Mouse (Mus musculus): Measurements from ENCODE around the gene Unc13c. TPM values are rescaled to one million over a fixed set of nuclear protein-coding genes. Genes with fewer than 3 reads are reported as not detected.

Unc13c gene
- polyA plus RNA-seq, 2 experiments: 0.73 to 1.3 TPM

GRCm38 (mm10) chr9:73854281-73854680, 114.5 kb downstream of the Unc13c start:
- no peaks in the 10 kb centered on the region for H3K4me1 ChIP-seq (ENCODE audit: control insufficient read depth, insufficient read depth, low read length)
- H3K27ac ChIP-seq (replicated peaks; ENCODE audit: low read depth, low read length): no peak overlapping the region
- DNase-seq (ENCODE audit: low spot score): peak; percentile 14
- H3K36me3 ChIP-seq (ENCODE audit: control insufficient read depth, insufficient read depth, low read length): no peaks in the 10 kb centered on the region
- TF ChIP-seq POLR2A (IDR thresholded peaks at IDR 0.05; ENCODE audit: borderline replicate concordance, extremely low read depth, insufficient read depth, insufficient read length): no peak
- H3K9ac ChIP-seq (ENCODE audit: low read depth, low read length, severe bottlenecking): no peak overlapping the region
- ATAC-seq (ENCODE audit: low FRiP score, low read depth): no peak
- no peaks in the 10 kb centered on the region for H3K27me3 ChIP-seq (ENCODE audit: control insufficient read depth, insufficient read depth, low read length)
- no peaks in the 10 kb centered on the region for H3K9me3 ChIP-seq (ENCODE audit: control insufficient read depth, low read length)
- H3K4me3 ChIP-seq (replicated peaks; ENCODE audit: low read length): no peak overlapping the region
- 43% methylated on average over 3 of the region's 3 CpGs for WGBS
- no peak overlapping the region for H3K4me2 ChIP-seq (replicated peaks; ENCODE audit: low read depth, low read length, severe bottlenecking)

- DNase-seq (ENCODE audit: low spot score): no peak
- WGBS: 79% methylated on average over 4 of the region's 4 CpGs
These were observed 162.1 kb downstream of the Unc13c start for GRCm38 (mm10) chr9:73806681-73807080.

GRCm38 (mm10) chr9:73774616-73775015, 194.2 kb downstream of the Unc13c start:
- Histone ChIP-seq H3K4me1 (ENCODE audit: control insufficient read depth, insufficient read depth, low read length) (no peaks in the 10 kb centered on the region), H3K9me3 (ENCODE audit: control insufficient read depth, low read length) (no peaks in the 10 kb centered on the region), H3K36me3 (ENCODE audit: control insufficient read depth, insufficient read depth, low read length) (no peaks in the 10 kb centered on the region), H3K27ac (replicated peaks; ENCODE audit: low read depth, low read length) (no peak overlapping the region), H3K27me3 (ENCODE audit: control insufficient read depth, insufficient read depth, low read length) (no peaks in the 10 kb centered on the region), H3K4me2 (replicated peaks; ENCODE audit: low read depth, low read length, severe bottlenecking) (no peak overlapping the region), H3K4me3 (replicated peaks; ENCODE audit: low read length) (no peak overlapping the region), H3K9ac (ENCODE audit: low read depth, low read length, severe bottlenecking) (no peak overlapping the region)
- DNase-seq (ENCODE audit: low spot score): no peak
- TF ChIP-seq POLR2A (IDR thresholded peaks at IDR 0.05; ENCODE audit: borderline replicate concordance, extremely low read depth, insufficient read depth, insufficient read length): no peak
- no peak for ATAC-seq (ENCODE audit: low FRiP score, low read depth)
- 73% methylated on average over 4 of the region's 4 CpGs for WGBS

More at GRCm38 (mm10) chr9:73806681-73807080, 162.1 kb downstream of the Unc13c start:
- H3K4me2 ChIP-seq (replicated peaks; ENCODE audit: low read depth, low read length, severe bottlenecking): no peak overlapping the region
- 0 out of 2 replicates have a peak, but pooled peaks cover 3% of the 10 kb centered on the region for H3K4me1 ChIP-seq (ENCODE audit: control insufficient read depth, insufficient read depth, low read length)
- H3K9ac ChIP-seq (ENCODE audit: low read depth, low read length, severe bottlenecking): no peak overlapping the region
- TF ChIP-seq POLR2A (IDR thresholded peaks at IDR 0.05; ENCODE audit: borderline replicate concordance, extremely low read depth, insufficient read depth, insufficient read length): no peak
- H3K27me3 ChIP-seq (ENCODE audit: control insufficient read depth, insufficient read depth, low read length): no peaks in the 10 kb centered on the region
- ATAC-seq (ENCODE audit: low FRiP score, low read depth): no peak
- H3K27ac ChIP-seq (replicated peaks; ENCODE audit: low read depth, low read length): no peak overlapping the region
- H3K4me3 ChIP-seq (replicated peaks; ENCODE audit: low read length): no peak overlapping the region
- H3K36me3 ChIP-seq (ENCODE audit: control insufficient read depth, insufficient read depth, low read length): no peaks in the 10 kb centered on the region
- no peaks in the 10 kb centered on the region for H3K9me3 ChIP-seq (ENCODE audit: control insufficient read depth, low read length)

- ATAC-seq (ENCODE audit: low FRiP score, low read depth) (no peak), DNase-seq (ENCODE audit: low spot score) (no peak)
- Histone ChIP-seq H3K4me3 (replicated peaks; ENCODE audit: low read length) (no peak overlapping the region), H3K36me3 (ENCODE audit: control insufficient read depth, insufficient read depth, low read length) (no peaks in the 10 kb centered on the region), H3K9ac (ENCODE audit: low read depth, low read length, severe bottlenecking) (no peak overlapping the region), H3K27me3 (ENCODE audit: control insufficient read depth, insufficient read depth, low read length) (no peaks in the 10 kb centered on the region), H3K4me2 (replicated peaks; ENCODE audit: low read depth, low read length, severe bottlenecking) (no peak overlapping the region), H3K9me3 (ENCODE audit: control insufficient read depth, low read length) (no peaks in the 10 kb centered on the region), H3K27ac (replicated peaks; ENCODE audit: low read depth, low read length) (no peak overlapping the region), H3K4me1 (ENCODE audit: control insufficient read depth, insufficient read depth, low read length) (no peaks in the 10 kb centered on the region)
- 48% methylated on average over 2 of the region's 2 CpGs for WGBS
- TF ChIP-seq POLR2A (IDR thresholded peaks at IDR 0.05; ENCODE audit: borderline replicate concordance, extremely low read depth, insufficient read depth, insufficient read length): no peak
These were observed 213.6 kb downstream of the Unc13c start for GRCm38 (mm10) chr9:73755185-73755584.

- Histone ChIP-seq H3K4me2 (replicated peaks; ENCODE audit: low read depth, low read length, severe bottlenecking) (no peak overlapping the region), H3K36me3 (ENCODE audit: control insufficient read depth, insufficient read depth, low read length) (no peaks in the 10 kb centered on the region), H3K9me3 (ENCODE audit: control insufficient read depth, low read length) (no peaks in the 10 kb centered on the region), H3K27me3 (ENCODE audit: control insufficient read depth, insufficient read depth, low read length) (no peaks in the 10 kb centered on the region), H3K9ac (ENCODE audit: low read depth, low read length, severe bottlenecking) (no peak overlapping the region), H3K4me3 (replicated peaks; ENCODE audit: low read length) (no peak overlapping the region), H3K4me1 (ENCODE audit: control insufficient read depth, insufficient read depth, low read length) (no peaks in the 10 kb centered on the region), H3K27ac (replicated peaks; ENCODE audit: low read depth, low read length) (no peak overlapping the region)
- WGBS: 49% methylated on average over 3 of the region's 3 CpGs
- TF ChIP-seq POLR2A (IDR thresholded peaks at IDR 0.05; ENCODE audit: borderline replicate concordance, extremely low read depth, insufficient read depth, insufficient read length): no peak
- ATAC-seq (ENCODE audit: low FRiP score, low read depth): no peak
- no peak for DNase-seq (ENCODE audit: low spot score)
These were observed 215.3 kb downstream of the Unc13c start for GRCm38 (mm10) chr9:73753480-73753879.

GRCm38 (mm10) chr9:73751344-73751743, 217.4 kb downstream of the Unc13c start:
- no peak overlapping the region for H3K4me3 ChIP-seq (replicated peaks; ENCODE audit: low read length)

More at GRCm38 (mm10) chr9:73751344-73751743, 217.4 kb downstream of the Unc13c start:
- Histone ChIP-seq H3K4me1 (ENCODE audit: control insufficient read depth, insufficient read depth, low read length) (no peaks in the 10 kb centered on the region), H3K27ac (replicated peaks; ENCODE audit: low read depth, low read length) (no peak overlapping the region), H3K4me2 (replicated peaks; ENCODE audit: low read depth, low read length, severe bottlenecking) (no peak overlapping the region), H3K36me3 (ENCODE audit: control insufficient read depth, insufficient read depth, low read length) (no peaks in the 10 kb centered on the region), H3K9me3 (ENCODE audit: control insufficient read depth, low read length) (no peaks in the 10 kb centered on the region), H3K27me3 (ENCODE audit: control insufficient read depth, insufficient read depth, low read length) (no peaks in the 10 kb centered on the region), H3K9ac (ENCODE audit: low read depth, low read length, severe bottlenecking) (no peak overlapping the region)
- WGBS: 56% methylated on average over 1 of the region's 1 CpGs
- DNase-seq (ENCODE audit: low spot score) (no peak), ATAC-seq (ENCODE audit: low FRiP score, low read depth) (no peak)
- TF ChIP-seq POLR2A (IDR thresholded peaks at IDR 0.05; ENCODE audit: borderline replicate concordance, extremely low read depth, insufficient read depth, insufficient read length): no peak

Data from limb, embryonic 14.5 days (tissue).